Mouse (Mus musculus) testis, adult 2 months (tissue): ENCODE measurements around the gene Prss53.

ENCODE experiments used
- CTCF ChIP-seq: fragments of 200-500 bp; IDR thresholded peaks from 2 replicates; pipeline ENCODE4 v1.5.1; 2012; ENCODE audit warnings: low read depth, mild to moderate bottlenecking, inconsistent platforms, low read length, moderate library complexity; ENCODE audit not compliant: control insufficient read depth, insufficient read depth, insufficient replicate concordance
- POLR2A ChIP-seq: fragments of 200-500 bp; IDR thresholded peaks from 2 replicates; pipeline ENCODE4 v1.6.1; 2012; ENCODE audit warnings: low read depth, mild to moderate bottlenecking, inconsistent platforms, low read length, moderate library complexity; ENCODE audit not compliant: control insufficient read depth

- TF ChIP-seq CTCF = no peak
- TF ChIP-seq POLR2A = no peak
Measured at GRCm38 (mm10) chr7:127874812-127875626, 15.8 kb downstream of the Prss53 start.
